Mouse (Mus musculus) adrenal gland, postnatal 10 days (tissue): ENCODE data around the gene Fgf6. TPM values are rescaled to one million over a fixed set of nuclear protein-coding genes. Genes with fewer than 3 reads are reported as not detected.
A peak's percentile ranks its signal among the peaks of the same experiment; 100 is the strongest.

Experiments
- DNase-seq: peaks from one replicate; pipeline ENCODE4 v3.0.0; 2021; ENCODE audit warnings: mixed read lengths
- long read RNA-seq, 2 experiments: library from polyadenylated mRNA; stranded (forward); transcript quantifications; one replicate each; pipeline ENCODE4 v2.0.0; 2021
- total RNA-seq, 2 experiments: library from RNA; stranded (reverse); gene quantifications; 2 replicates each; pipeline ENCODE4 v1.2.3; 2021

Gene Fgf6
- total RNA-seq: under 1 TPM; 0.18 to 0.42 TPM
- long read RNA-seq, experiment 1: 0 reads
- long read RNA-seq, experiment 2: 0 reads

GRCm38 (mm10) chr6:127014906-127015770 lies at the start of gene Fgf6:
Gene Fgf6 (plus strand): TSS chr6:127015586.
- DNase-seq: no peak

- no peak for DNase-seq
Measured at GRCm38 (mm10) chr6:126966241-126967026, 49.0 kb upstream of the Fgf6 start.

- DNase-seq: no peak
Measured at GRCm38 (mm10) chr6:126981539-126982234, 33.7 kb upstream of the Fgf6 start.

GRCm38 (mm10) chr6:126993676-126994075 lies 21.7 kb upstream of the Fgf6 start:
- DNase-seq: no peak

- no peak for DNase-seq
Measured at GRCm38 (mm10) chr6:126995494-126995893, 19.9 kb upstream of the Fgf6 start.

- no peak for DNase-seq
Measured at GRCm38 (mm10) chr6:126996399-126996798, 19.0 kb upstream of the Fgf6 start.

- DNase-seq: no peak
Measured at GRCm38 (mm10) chr6:127005646-127006045, 9.7 kb upstream of the Fgf6 start.

- DNase-seq: no peak
Measured at GRCm38 (mm10) chr6:127006551-127006950, 8.8 kb upstream of the Fgf6 start.

- no peak for DNase-seq
Measured at GRCm38 (mm10) chr6:127010021-127010420, 5.4 kb upstream of the Fgf6 start.

- no peak for DNase-seq
Measured at GRCm38 (mm10) chr6:127011947-127012535, 3.3 kb upstream of the Fgf6 start.

- no peak for DNase-seq
Measured at GRCm38 (mm10) chr6:127019254-127019653, 3.9 kb downstream of the Fgf6 start.

- no peak for DNase-seq
Measured at GRCm38 (mm10) chr6:127020431-127020830, 5.0 kb downstream of the Fgf6 start.

GRCm38 (mm10) chr6:127024836-127025235 lies 9.4 kb downstream of the Fgf6 start:
- no peak for DNase-seq

- peak; percentile 15 for DNase-seq
Measured at GRCm38 (mm10) chr6:127034760-127035159, 19.4 kb downstream of the Fgf6 start.

- no peak for DNase-seq
Measured at GRCm38 (mm10) chr6:127044909-127045308, 29.5 kb downstream of the Fgf6 start.

GRCm38 (mm10) chr6:127050847-127051246 lies 35.5 kb downstream of the Fgf6 start:
- DNase-seq: no peak

GRCm38 (mm10) chr6:127056990-127057588 lies 41.7 kb downstream of the Fgf6 start:
- DNase-seq: peak; percentile 23

GRCm38 (mm10) chr6:127059975-127060374 lies 44.6 kb downstream of the Fgf6 start:
- DNase-seq: no peak

- no peak for DNase-seq
Measured at GRCm38 (mm10) chr6:127063915-127064314, 48.5 kb downstream of the Fgf6 start.

GRCm38 (mm10) chr6:127064815-127065214 lies 49.4 kb downstream of the Fgf6 start:
- DNase-seq: no peak

- peak; percentile 11 for DNase-seq
Measured at GRCm38 (mm10) chr6:127072817-127073216, 57.4 kb downstream of the Fgf6 start, which contains the start of gene Fgf23. Gene Fgf23 (plus strand): TSS chr6:127072902.
